In the genomic region with DNA sequence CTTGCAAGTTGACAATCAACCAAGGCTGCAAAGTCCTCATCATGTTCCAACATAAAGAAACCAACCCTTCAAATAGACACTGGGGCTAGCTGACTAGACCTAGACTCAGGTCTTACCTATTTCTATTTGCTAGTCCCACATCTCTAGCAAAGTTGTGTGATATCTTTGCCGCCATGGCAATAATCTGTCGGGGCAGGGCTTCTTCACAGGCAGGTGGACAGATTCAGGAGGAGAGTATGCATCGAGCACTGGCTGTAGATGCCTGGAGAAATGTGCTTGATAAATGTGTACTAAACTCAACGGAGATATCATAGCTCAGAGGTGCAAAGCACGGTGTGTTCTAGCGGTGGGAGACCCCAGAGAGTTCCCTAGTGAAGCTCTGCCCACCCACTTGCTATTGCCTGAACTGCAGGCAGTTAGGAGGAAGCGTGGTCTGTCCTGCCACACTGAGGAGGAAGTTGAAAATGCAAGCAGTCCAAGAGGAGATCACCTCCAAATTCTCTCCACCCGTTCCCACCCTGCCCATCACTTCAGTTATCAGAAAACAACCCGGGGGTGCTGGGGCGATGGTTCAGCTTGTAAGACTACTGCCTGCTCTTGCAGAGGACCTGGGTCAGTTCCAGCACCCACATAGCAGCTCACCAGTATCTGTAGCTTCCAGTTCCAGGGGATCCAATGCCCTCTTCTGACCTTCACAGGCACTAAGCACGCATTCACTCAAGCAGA, we compare ENCODE assay signal across 11 mouse cellular contexts. TPM values are rescaled to one million over a fixed set of nuclear protein-coding genes. Genes with fewer than 3 reads are reported as not detected.
A peak's percentile ranks its signal among the peaks of the same experiment; 100 is the strongest.
DNase-seq lines count a peak whose midpoint lies in the region; ATAC-seq and TF ChIP-seq lines count a peak whose summit lies in the region.
"Had no signal": no experiment of that assay in that cellular context is flagged by ENCODE, and none has a peak within 500 bp of the region (broad histone marks: within the 10 kb centered on the region; RNA-seq: fewer than 3 reads in every experiment).

No protein-coding gene starts in this region.

- DNase-seq in heart, adult 11 months = peak; percentile 87
- no peak for DNase-seq in heart, postnatal 14 days
- DNase-seq in spleen, adult 12 weeks (ENCODE audit: low spot score) = peak; percentile 60
- no peak for DNase-seq in spleen, adult 18-20 months
- no peak for DNase-seq in liver, adult 2 months (ENCODE audit: extremely low read depth, low read depth, low spot score)
- DNase-seq in adrenal gland, adult (ENCODE audit: inconsistent age in 2 of 2, low spot score in 1 of 2) = no peak
- no peak for DNase-seq in gastrocnemius, adult 8-10 months (ENCODE audit: low spot score in 2 of 2)

- no peak overlapping the region for H3K9ac ChIP-seq in liver, adult 2 months (ENCODE audit: low read depth, low read length)
- no peak overlapping the region for H3K9ac ChIP-seq in stomach, embryonic 15.5 days

- peak; percentile 29; the same call in 1 of the 2 replicates for TF ChIP-seq CTCF in liver, adult 2 months (IDR thresholded peaks at IDR 0.05; ENCODE audit: low read depth, low read length)

- no peak for TF ChIP-seq POLR2A in liver, adult 2 months (IDR thresholded peaks at IDR 0.05; ENCODE audit: extremely low read depth, insufficient read depth, low read length)

- 45% methylated on average over 11 of the region's 11 CpGs for WGBS in liver, adult 2 months
- 47% methylated on average over 11 of the region's 11 CpGs for WGBS in stomach, embryonic 15.5 days

- intact Hi-C loops in heart, postnatal 14 days (cut with DNase I) = no loop called here

- H3K4me2 ChIP-seq in stomach, embryonic 15.5 days = no peak overlapping the region

- 0 out of 2 replicates have a peak, but pooled peaks cover 4% of the 10 kb centered on the region for H3K27me3 ChIP-seq in liver, adult 2 months (ENCODE audit: control insufficient read depth, insufficient read depth, low read length)
- H3K27me3 ChIP-seq in stomach, embryonic 15.5 days (replicated peaks) = no peaks in the 10 kb centered on the region

- ATAC-seq in stomach, embryonic 15.5 days (ENCODE audit: insufficient read depth, low FRiP score, low read depth) = peak; percentile 40

- no peaks in the 10 kb centered on the region for H3K79me2 ChIP-seq in liver, adult 2 months (ENCODE audit: control insufficient read depth, insufficient read depth, low read length)

- H3K36me3 ChIP-seq in liver, adult 2 months (ENCODE audit: control insufficient read depth, insufficient read depth, low read length) = no peaks in the 10 kb centered on the region
- no peaks in the 10 kb centered on the region for H3K36me3 ChIP-seq in stomach, embryonic 15.5 days

- H3K9me3 ChIP-seq in stomach, embryonic 15.5 days = no peaks in the 10 kb centered on the region

- H3K4me3 ChIP-seq in liver, adult 2 months (ENCODE audit: insufficient read depth, low read depth, low read length) = no peak overlapping the region
- H3K4me3 ChIP-seq in stomach, embryonic 15.5 days (replicated peaks) = 0 out of 2 replicates have a peak overlapping the region, but pooled peaks have one; percentile 6

- no peaks in the 10 kb centered on the region for H3K4me1 ChIP-seq in liver, adult 2 months (ENCODE audit: control insufficient read depth, insufficient read depth, low read length)
- no peaks in the 10 kb centered on the region for H3K4me1 ChIP-seq in stomach, embryonic 15.5 days

- H3K27ac ChIP-seq in liver, adult 2 months (replicated peaks; ENCODE audit: insufficient read depth, low read depth, low read length) = no peak overlapping the region
- no peak overlapping the region for H3K27ac ChIP-seq in stomach, embryonic 15.5 days

RNA-seq across cellular contexts. Expression of gene Ermap, which starts 1.6 kb away (rescaled TPM):
- under 1 TPM; 0.05 to 0.24 TPM for total RNA-seq in heart, postnatal 14 days (2021)
- total RNA-seq in liver, adult 2 months (2014; rRNA removed) = 0.09 TPM in 1 of 2 replicates, not detected in the other
- polyA plus RNA-seq in liver, adult 2 months (2012; rRNA removed) = 0.02 TPM in 1 of 2 replicates, not detected in the other
- 13.6 and 30.3 TPM in 2 replicates for polyA plus RNA-seq in stomach, embryonic 15.5 days (2015; fragmentation: Nextera tagmentation; extraction: Ambion mirVana)
- not detected for total RNA-seq in gastrocnemius, adult 8-10 months (2022)

RNA-seq across cellular contexts. Expression of gene Svbp, which starts 6.9 kb away (rescaled TPM):
- total RNA-seq in heart, postnatal 14 days (2021) = 10 to 100 TPM; 22.1 to 24.5 TPM
- 9.1 and 10.0 TPM in 2 replicates for total RNA-seq in liver, adult 2 months (2014; rRNA removed)
- 11.9 and 14.8 TPM in 2 replicates for polyA plus RNA-seq in liver, adult 2 months (2012; rRNA removed)
- 125 and 128 TPM in 2 replicates for polyA plus RNA-seq in stomach, embryonic 15.5 days (2015; fragmentation: Nextera tagmentation; extraction: Ambion mirVana)
- 10 to 100 TPM in 2 of 4 experiments, 1 to 10 TPM in 2; 8.7 to 12.2 (median 10.1) TPM for total RNA-seq in gastrocnemius, adult 8-10 months (2022)

RNA-seq across cellular contexts. Expression of gene Zfp691, which starts 14.2 kb away (rescaled TPM):
- 10 to 100 TPM; 18.7 to 20.2 TPM for total RNA-seq in heart, postnatal 14 days (2021)
- total RNA-seq in liver, adult 2 months (2014; rRNA removed) = 3.7 and 4.5 TPM in 2 replicates
- polyA plus RNA-seq in liver, adult 2 months (2012; rRNA removed) = 9.7 and 13.0 TPM in 2 replicates
- 4.6 and 5.5 TPM in 2 replicates for polyA plus RNA-seq in stomach, embryonic 15.5 days (2015; fragmentation: Nextera tagmentation; extraction: Ambion mirVana)
- 10 to 100 TPM; 15.2 to 18.5 (median 16.8) TPM for total RNA-seq in gastrocnemius, adult 8-10 months (2022)

RNA-seq across cellular contexts. Expression of gene Tmem269, which starts 29.8 kb away (rescaled TPM):
- not detected for total RNA-seq in heart, postnatal 14 days (2021)
- total RNA-seq in liver, adult 2 months (2014; rRNA removed) = 0.09 TPM in 1 of 2 replicates, not detected in the other
- 0.06 TPM in 1 of 2 replicates, not detected in the other for polyA plus RNA-seq in liver, adult 2 months (2012; rRNA removed)
- not detected in 2 replicates for polyA plus RNA-seq in stomach, embryonic 15.5 days (2015; fragmentation: Nextera tagmentation; extraction: Ambion mirVana)
- total RNA-seq in gastrocnemius, adult 8-10 months (2022) = under 1 TPM in 1 of 4 experiments, not detected in 3; 0.24 TPM
- total RNA-seq: monocyte, adult 5-6 weeks had no signal
- polyA plus RNA-seq: intestine, embryonic 14.5 days; limb, embryonic 11.5 days had no signal

RNA-seq across cellular contexts. Expression of gene AU022252, which starts 44.3 kb away (rescaled TPM):
- 10 to 100 TPM; 21.1 to 23.4 TPM for total RNA-seq in heart, postnatal 14 days (2021)
- 23.6 and 25.2 TPM in 2 replicates for total RNA-seq in liver, adult 2 months (2014; rRNA removed)
- polyA plus RNA-seq in liver, adult 2 months (2012; rRNA removed) = 16.6 and 23.3 TPM in 2 replicates
- polyA plus RNA-seq in stomach, embryonic 15.5 days (2015; fragmentation: Nextera tagmentation; extraction: Ambion mirVana) = 28.1 and 29.1 TPM in 2 replicates
- 10 to 100 TPM; 29.7 to 35.6 (median 31.5) TPM for total RNA-seq in gastrocnemius, adult 8-10 months (2022)

Comparison
In these comparisons a context has a peak if more than half of its experiments do, and no peak if none do; other contexts are left out.
1. DNase-seq: peak in heart, adult 11 months (single experiment) and spleen, adult 12 weeks (single experiment); none in heart, postnatal 14 days (0 of 2), spleen, adult 18-20 months (0 of 2), liver, adult 2 months (single experiment), adrenal gland, adult (0 of 2) and gastrocnemius, adult 8-10 months (0 of 2).